In genomic region chr4:148885401-148885800, GRCm38 (mm10) we compare ENCODE assay signal across 13 mouse cellular contexts.
DNase-seq lines count a peak whose midpoint lies in the region; ATAC-seq and TF ChIP-seq lines count a peak whose summit lies in the region.
"Had no signal": no experiment of that assay in that cellular context is flagged by ENCODE, and none has a peak within 500 bp of the region (broad histone marks: within the 10 kb centered on the region; RNA-seq: fewer than 3 reads in every experiment).

No protein-coding gene starts in this region.

- TF ChIP-seq EP300 in heart, postnatal 0 days (IDR thresholded peaks at IDR 0.05; ENCODE audit: low read depth) = no peak
- no peak for TF ChIP-seq EP300 in heart, adult 2 months (IDR thresholded peaks at IDR 0.05; ENCODE audit: insufficient read depth, low read depth, low read length)

- no peaks in the 10 kb centered on the region for H3K9me3 ChIP-seq in heart, postnatal 0 days (replicated peaks; ENCODE audit: control insufficient read depth, low read length)
- no peaks in the 10 kb centered on the region for H3K9me3 ChIP-seq in forebrain, embryonic 11.5 days (ENCODE audit: control insufficient read depth, low read length)
- no peaks in the 10 kb centered on the region for H3K9me3 ChIP-seq in hindbrain, embryonic 14.5 days (ENCODE audit: control insufficient read depth, low read length)
- no peaks in the 10 kb centered on the region for H3K9me3 ChIP-seq in midbrain, postnatal 0 days (ENCODE audit: low read length)
- H3K9me3 ChIP-seq: limb, embryonic 13.5 days had no signal

- H3K27ac ChIP-seq in heart, postnatal 0 days (ENCODE audit: low read depth) = no peak overlapping the region
- H3K27ac ChIP-seq in heart, adult 2 months = no peak overlapping the region; the same call in 1 of the 2 replicates
- H3K27ac ChIP-seq in forebrain, embryonic 11.5 days (ENCODE audit: low read depth, low read length) = peak overlapping the region; percentile 71; the same call in 1 of the 2 replicates
- no peak overlapping the region for H3K27ac ChIP-seq in hindbrain, embryonic 14.5 days
- no peak overlapping the region for H3K27ac ChIP-seq in midbrain, postnatal 0 days (ENCODE audit: low read depth, low read length)
- H3K27ac ChIP-seq: limb, embryonic 13.5 days had no signal

- H3K4me1 ChIP-seq in heart, postnatal 0 days (ENCODE audit: control insufficient read depth, insufficient read depth) = peaks cover 27% of the 10 kb centered on the region
- H3K4me1 ChIP-seq in heart, adult 2 months (ENCODE audit: control insufficient read depth, insufficient read depth, low read length) = peaks cover 14% of the 10 kb centered on the region
- H3K4me1 ChIP-seq in forebrain, embryonic 11.5 days (replicated peaks; ENCODE audit: control insufficient read depth, insufficient read depth, low read length) = peaks cover 36% of the 10 kb centered on the region
- H3K4me1 ChIP-seq in hindbrain, embryonic 14.5 days (replicated peaks; ENCODE audit: control insufficient read depth, insufficient read depth, low read length) = peaks cover 29% of the 10 kb centered on the region
- H3K4me1 ChIP-seq in midbrain, postnatal 0 days (ENCODE audit: insufficient read depth, low read length) = peaks cover 4% of the 10 kb centered on the region; the same call in 1 of the 2 replicates

- H3K36me3 ChIP-seq in heart, postnatal 0 days (replicated peaks; ENCODE audit: control insufficient read depth, insufficient read depth, low read length) = no peaks in the 10 kb centered on the region
- no peaks in the 10 kb centered on the region for H3K36me3 ChIP-seq in heart, adult 2 months (ENCODE audit: control insufficient read depth, insufficient read depth, low read length)
- no peaks in the 10 kb centered on the region for H3K36me3 ChIP-seq in forebrain, embryonic 11.5 days (ENCODE audit: control insufficient read depth, insufficient read depth, low read length)
- no peaks in the 10 kb centered on the region for H3K36me3 ChIP-seq in hindbrain, embryonic 14.5 days (replicated peaks; ENCODE audit: control insufficient read depth, insufficient read depth)
- no peaks in the 10 kb centered on the region for H3K36me3 ChIP-seq in midbrain, postnatal 0 days (ENCODE audit: insufficient read depth, low read length)
- H3K36me3 ChIP-seq: limb, embryonic 13.5 days had no signal

- no peak for ATAC-seq in heart, postnatal 0 days (ENCODE audit: insufficient read depth, low read depth)
- ATAC-seq in forebrain, embryonic 11.5 days (replicated peaks; ENCODE audit: low FRiP score) = 0 out of 2 replicates have a peak, but pooled peaks have one; percentile 6
- ATAC-seq in hindbrain, embryonic 14.5 days (ENCODE audit: low FRiP score) = peak; percentile 46; the same call in 1 of the 2 replicates
- ATAC-seq in midbrain, postnatal 0 days (ENCODE audit: low FRiP score) = no peak
- ATAC-seq: lung, postnatal 0 days; Patski had no signal

- H3K4me2 ChIP-seq in heart, postnatal 0 days (ENCODE audit: low read depth, low read length) = peak overlapping the region; percentile 0; the same call in 1 of the 2 replicates
- H3K4me2 ChIP-seq in forebrain, embryonic 11.5 days (ENCODE audit: low read depth, low read length, severe bottlenecking) = no peak overlapping the region
- 0 out of 2 replicates have a peak overlapping the region, but pooled peaks have one; percentile 4 for H3K4me2 ChIP-seq in hindbrain, embryonic 14.5 days (replicated peaks)
- no peak overlapping the region for H3K4me2 ChIP-seq in midbrain, postnatal 0 days (ENCODE audit: low read depth, low read length, poor library complexity, severe bottlenecking)
- H3K4me2 ChIP-seq: limb, embryonic 13.5 days had no signal

- intact Hi-C loops in heart, adult 2 months (cut with DNase I) = no loop called here

- 27% methylated on average over 10 of the region's 10 CpGs for WGBS in heart, postnatal 0 days
- 37% methylated on average over 10 of the region's 10 CpGs for WGBS in heart, adult 2 months
- WGBS in forebrain, embryonic 11.5 days = 18% methylated on average over 10 of the region's 10 CpGs
- WGBS in hindbrain, embryonic 14.5 days = 9% methylated on average over 10 of the region's 10 CpGs
- 21% methylated on average over 10 of the region's 10 CpGs for WGBS in midbrain, postnatal 0 days

- TF ChIP-seq CTCF in heart, postnatal 0 days (IDR thresholded peaks at IDR 0.05; ENCODE audit: low read depth) = no peak
- no peak for TF ChIP-seq CTCF in heart, adult 2 months (IDR thresholded peaks at IDR 0.05)
- TF ChIP-seq CTCF in midbrain, postnatal 0 days (IDR thresholded peaks at IDR 0.05) = no peak

- no peak overlapping the region for H3K4me3 ChIP-seq in heart, postnatal 0 days (ENCODE audit: low read depth, low read length)
- H3K4me3 ChIP-seq in heart, adult 2 months = no peak overlapping the region
- H3K4me3 ChIP-seq in forebrain, embryonic 11.5 days (ENCODE audit: low read depth, low read length) = no peak overlapping the region
- H3K4me3 ChIP-seq in hindbrain, embryonic 14.5 days (replicated peaks; ENCODE audit: low read length) = no peak overlapping the region
- no peak overlapping the region for H3K4me3 ChIP-seq in midbrain, postnatal 0 days (ENCODE audit: low read depth, low read length)
- H3K4me3 ChIP-seq: limb, embryonic 13.5 days had no signal

- H3K79me2 ChIP-seq in heart, adult 2 months (replicated peaks; ENCODE audit: control insufficient read depth, insufficient read depth, low read length) = no peaks in the 10 kb centered on the region

- no peaks in the 10 kb centered on the region for H3K27me3 ChIP-seq in heart, postnatal 0 days (ENCODE audit: control insufficient read depth, insufficient read depth, low read length)
- H3K27me3 ChIP-seq in heart, adult 2 months (ENCODE audit: control insufficient read depth, insufficient read depth, low read length) = no peaks in the 10 kb centered on the region
- H3K27me3 ChIP-seq in forebrain, embryonic 11.5 days (ENCODE audit: control insufficient read depth, insufficient read depth, low read length) = peaks cover 5% of the 10 kb centered on the region; the same call in 1 of the 2 replicates
- H3K27me3 ChIP-seq in hindbrain, embryonic 14.5 days (ENCODE audit: control insufficient read depth, insufficient read depth, low read length) = peaks cover 76% of the 10 kb centered on the region
- peaks cover 28% of the 10 kb centered on the region for H3K27me3 ChIP-seq in midbrain, postnatal 0 days (ENCODE audit: insufficient read depth, low read length)
- H3K27me3 ChIP-seq: Patski had no signal

- DNase-seq in heart, postnatal 0 days (ENCODE audit: low spot score) = no peak
- DNase-seq in heart, adult 2 months = no peak
- DNase-seq in forebrain, embryonic 11.5 days (ENCODE audit: low spot score) = no peak
- no peak for DNase-seq in hindbrain, embryonic 14.5 days (ENCODE audit: low spot score)
- peak; percentile 43 for DNase-seq in midbrain, postnatal 0 days (ENCODE audit: low spot score)
- DNase-seq in gastrocnemius, postnatal 25 days = no peak
- no peak for DNase-seq in layer of hippocampus, postnatal 25 days (ENCODE audit: extremely low spot score in 1 of 2, low spot score in 1 of 2)
- DNase-seq in left cerebral cortex, adult 9 months (ENCODE audit: low spot score in 2 of 2) = no peak
- DNase-seq: cerebellum, adult 9-11 months; kidney, adult 2 months had no signal

- TF ChIP-seq POLR2A in heart, adult 2 months (IDR thresholded peaks at IDR 0.05; ENCODE audit: insufficient read depth, low read depth, low read length) = no peak

- H3K9ac ChIP-seq in heart, postnatal 0 days (replicated peaks; ENCODE audit: low read depth, low read length) = no peak overlapping the region
- no peak overlapping the region for H3K9ac ChIP-seq in heart, adult 2 months (ENCODE audit: low read depth, low read length)
- peak overlapping the region; percentile 23 for H3K9ac ChIP-seq in forebrain, embryonic 11.5 days (ENCODE audit: low read length)
- no peak overlapping the region for H3K9ac ChIP-seq in hindbrain, embryonic 14.5 days
- no peak overlapping the region for H3K9ac ChIP-seq in midbrain, postnatal 0 days (replicated peaks; ENCODE audit: low read length, poor library complexity, severe bottlenecking)
- H3K9ac ChIP-seq: limb, embryonic 13.5 days had no signal

Comparison
In these comparisons a context has a peak if more than half of its experiments do, and no peak if none do; other contexts are left out.
1. ATAC-seq: peak in forebrain, embryonic 11.5 days (single experiment) and hindbrain, embryonic 14.5 days (single experiment); none in heart, postnatal 0 days (single experiment) and midbrain, postnatal 0 days (single experiment).
2. H3K4me2 ChIP-seq: peak in heart, postnatal 0 days (single experiment) and hindbrain, embryonic 14.5 days (single experiment); none in forebrain, embryonic 11.5 days (single experiment) and midbrain, postnatal 0 days (single experiment).